Mouse (Mus musculus) stomach, postnatal 0 days (tissue): ENCODE results near the gene Vmn1r56.
"Not testable (repeated sequence)": the region's sequence is repeated elsewhere in the genome, so short reads cannot be mapped to it uniquely, and the experiment has no call there.

ENCODE experiments used
- CTCF ChIP-seq: IDR thresholded peaks from 2 replicates; pipeline ENCODE4 v1.5.1; 2016; ENCODE audit warnings: antibody characterized with exemption, low read depth, mild to moderate bottlenecking, moderate library complexity
- EP300 ChIP-seq: optimal IDR thresholded peaks from 2 replicates; pipeline ENCODE3; 2016; ENCODE audit warnings: antibody characterized with exemption

DNA sequence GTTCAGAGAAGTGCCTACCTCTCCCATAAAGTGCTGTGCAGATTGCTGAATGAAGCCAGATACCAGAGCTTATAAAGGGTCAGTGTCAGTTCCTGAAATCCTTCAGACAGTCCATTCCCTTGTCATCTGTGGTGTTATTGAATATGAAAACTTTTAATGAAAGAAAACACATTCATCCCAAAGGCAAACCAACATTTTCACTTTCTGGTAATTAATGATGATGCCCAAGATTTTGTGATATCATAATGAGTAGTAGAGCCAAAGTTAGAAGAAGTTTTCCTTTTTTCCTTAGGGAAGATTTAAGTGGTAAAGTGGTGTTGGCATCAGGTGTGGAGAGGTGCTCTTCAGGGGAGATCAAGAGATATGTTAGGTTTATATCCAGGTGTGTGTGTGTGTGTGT is 47.0 kb downstream of the Vmn1r56 start, which contains the start of gene Vmn1r55:
- TF ChIP-seq EP300, CTCF: not testable (repeated sequence)
